Mouse (Mus musculus) urinary bladder, adult 2 months (tissue): ENCODE results near the gene Fbln1. TPM values are rescaled to one million over a fixed set of nuclear protein-coding genes. Genes with fewer than 3 reads are reported as not detected.

ENCODE experiments used
- polyA plus RNA-seq: library from polyadenylated mRNA; depleted of rRNA; stranded (reverse); fragments of >200 nt; gene quantifications from 2 replicates; pipeline ENCODE4 v1.2.3, GENCODE M21; 2012; rRNA removed

Gene Fbln1
- polyA plus RNA-seq, 1 experiment: 489 TPM

Other genes with a start within 250 kb of the Fbln1 start
- 21.5 and 28.5 TPM in 2 replicates for gene 5031439G07Rik, start 217.4 kb upstream of the Fbln1 start, polyA plus RNA-seq
- 1,094 and 1,493 TPM in 2 replicates for gene Upk3a, start 188.8 kb upstream of the Fbln1 start, polyA plus RNA-seq
- 45.2 and 45.9 TPM in 2 replicates for gene Fam118a, start 177.0 kb upstream of the Fbln1 start, polyA plus RNA-seq
- 0.21 and 0.22 TPM in 2 replicates for gene Smc1b, start 74.0 kb upstream of the Fbln1 start, polyA plus RNA-seq
- 0.63 and 0.83 TPM in 2 replicates for gene Ribc2, start 73.9 kb upstream of the Fbln1 start, polyA plus RNA-seq
- 119 and 122 TPM in 2 replicates for gene Atxn10, start 130.3 kb downstream of the Fbln1 start, polyA plus RNA-seq